Mouse (Mus musculus): Measurements from ENCODE around the gene Jph3. TPM values are rescaled to one million over a fixed set of nuclear protein-coding genes. Genes with fewer than 3 reads are reported as not detected.

Gene Jph3
- polyA plus RNA-seq, 1 experiment = not detected

GRCm38 (mm10) chr8:121697735-121698614, 31.4 kb upstream of the Jph3 start:
- H3K4me1 ChIP-seq (ENCODE audit: control insufficient read depth, insufficient read depth, low read length) = no peaks in the 10 kb centered on the region
- no peak overlapping the region for H3K4me3 ChIP-seq (ENCODE audit: insufficient read depth, low read length)
- H3K27ac ChIP-seq (ENCODE audit: insufficient read depth, low read length) = no peak overlapping the region
- TF ChIP-seq CTCF (IDR thresholded peaks at IDR 0.05; ENCODE audit: borderline replicate concordance, insufficient read depth, low read length) (no peak), POLR2A (IDR thresholded peaks at IDR 0.05; ENCODE audit: low read depth, low read length) (no peak)

GRCm38 (mm10) chr8:121698615-121699101, 30.8 kb upstream of the Jph3 start:
- no peak for TF ChIP-seq POLR2A (IDR thresholded peaks at IDR 0.05; ENCODE audit: low read depth, low read length)
- TF ChIP-seq CTCF (IDR thresholded peaks at IDR 0.05; ENCODE audit: borderline replicate concordance, insufficient read depth, low read length) = no peak
- Histone ChIP-seq H3K4me1 (ENCODE audit: control insufficient read depth, insufficient read depth, low read length) (no peaks in the 10 kb centered on the region), H3K27ac (ENCODE audit: insufficient read depth, low read length) (no peak overlapping the region), H3K4me3 (ENCODE audit: insufficient read depth, low read length) (no peak overlapping the region)

GRCm38 (mm10) chr8:121699936-121700335, 29.5 kb upstream of the Jph3 start:
- TF ChIP-seq CTCF (IDR thresholded peaks at IDR 0.05; ENCODE audit: borderline replicate concordance, insufficient read depth, low read length) (no peak), POLR2A (IDR thresholded peaks at IDR 0.05; ENCODE audit: low read depth, low read length) (no peak)
- Histone ChIP-seq H3K4me1 (ENCODE audit: control insufficient read depth, insufficient read depth, low read length) (no peaks in the 10 kb centered on the region), H3K27ac (ENCODE audit: insufficient read depth, low read length) (no peak overlapping the region), H3K4me3 (ENCODE audit: insufficient read depth, low read length) (no peak overlapping the region)

GRCm38 (mm10) chr8:121705174-121705573, 24.2 kb upstream of the Jph3 start:
- no peak overlapping the region for H3K27ac ChIP-seq (ENCODE audit: insufficient read depth, low read length)
- TF ChIP-seq CTCF (IDR thresholded peaks at IDR 0.05; ENCODE audit: borderline replicate concordance, insufficient read depth, low read length) (no peak), POLR2A (IDR thresholded peaks at IDR 0.05; ENCODE audit: low read depth, low read length) (no peak)
- H3K4me1 ChIP-seq (ENCODE audit: control insufficient read depth, insufficient read depth, low read length) = no peaks in the 10 kb centered on the region
- no peak overlapping the region for H3K4me3 ChIP-seq (ENCODE audit: insufficient read depth, low read length)

- H3K4me1 ChIP-seq (ENCODE audit: control insufficient read depth, insufficient read depth, low read length) = no peaks in the 10 kb centered on the region
- H3K4me3 ChIP-seq (ENCODE audit: insufficient read depth, low read length) = no peak overlapping the region
- no peak overlapping the region for H3K27ac ChIP-seq (ENCODE audit: insufficient read depth, low read length)
- no peak for TF ChIP-seq POLR2A (IDR thresholded peaks at IDR 0.05; ENCODE audit: low read depth, low read length)
- TF ChIP-seq CTCF (IDR thresholded peaks at IDR 0.05; ENCODE audit: borderline replicate concordance, insufficient read depth, low read length) = no peak
Observed at GRCm38 (mm10) chr8:121706956-121707355, 22.5 kb upstream of the Jph3 start.

- H3K4me1 ChIP-seq (ENCODE audit: control insufficient read depth, insufficient read depth, low read length) = no peaks in the 10 kb centered on the region
- TF ChIP-seq POLR2A (IDR thresholded peaks at IDR 0.05; ENCODE audit: low read depth, low read length) = no peak
- no peak for TF ChIP-seq CTCF (IDR thresholded peaks at IDR 0.05; ENCODE audit: borderline replicate concordance, insufficient read depth, low read length)
- H3K4me3 ChIP-seq (ENCODE audit: insufficient read depth, low read length) = no peak overlapping the region
- no peak overlapping the region for H3K27ac ChIP-seq (ENCODE audit: insufficient read depth, low read length)
Observed at GRCm38 (mm10) chr8:121708406-121708805, 21.0 kb upstream of the Jph3 start.

GRCm38 (mm10) chr8:121717502-121717901, 11.9 kb upstream of the Jph3 start:
- Histone ChIP-seq H3K4me3 (ENCODE audit: insufficient read depth, low read length) (no peak overlapping the region), H3K27ac (ENCODE audit: insufficient read depth, low read length) (no peak overlapping the region), H3K4me1 (ENCODE audit: control insufficient read depth, insufficient read depth, low read length) (no peaks in the 10 kb centered on the region)
- TF ChIP-seq CTCF (IDR thresholded peaks at IDR 0.05; ENCODE audit: borderline replicate concordance, insufficient read depth, low read length) = no peak
- no peak for TF ChIP-seq POLR2A (IDR thresholded peaks at IDR 0.05; ENCODE audit: low read depth, low read length)

- no peak overlapping the region for H3K4me3 ChIP-seq (ENCODE audit: insufficient read depth, low read length)
- no peak overlapping the region for H3K27ac ChIP-seq (ENCODE audit: insufficient read depth, low read length)
- TF ChIP-seq CTCF (IDR thresholded peaks at IDR 0.05; ENCODE audit: borderline replicate concordance, insufficient read depth, low read length) (peak; percentile 96), POLR2A (IDR thresholded peaks at IDR 0.05; ENCODE audit: low read depth, low read length) (no peak)
Observed at GRCm38 (mm10) chr8:121717982-121718425, 11.4 kb upstream of the Jph3 start.

GRCm38 (mm10) chr8:121718925-121719324, 10.5 kb upstream of the Jph3 start:
- Histone ChIP-seq H3K27ac (ENCODE audit: insufficient read depth, low read length) (no peak overlapping the region), H3K4me3 (ENCODE audit: insufficient read depth, low read length) (no peak overlapping the region), H3K4me1 (ENCODE audit: control insufficient read depth, insufficient read depth, low read length) (no peaks in the 10 kb centered on the region)
- TF ChIP-seq POLR2A (IDR thresholded peaks at IDR 0.05; ENCODE audit: low read depth, low read length) (no peak), CTCF (IDR thresholded peaks at IDR 0.05; ENCODE audit: borderline replicate concordance, insufficient read depth, low read length) (no peak)

More at GRCm38 (mm10) chr8:121717982-121718425, 11.4 kb upstream of the Jph3 start:
- H3K4me1 ChIP-seq (ENCODE audit: control insufficient read depth, insufficient read depth, low read length) = no peaks in the 10 kb centered on the region

GRCm38 (mm10) chr8:121721072-121721471, 8.4 kb upstream of the Jph3 start:
- TF ChIP-seq CTCF (IDR thresholded peaks at IDR 0.05; ENCODE audit: borderline replicate concordance, insufficient read depth, low read length) = no peak
- no peak for TF ChIP-seq POLR2A (IDR thresholded peaks at IDR 0.05; ENCODE audit: low read depth, low read length)
- no peaks in the 10 kb centered on the region for H3K4me1 ChIP-seq (ENCODE audit: control insufficient read depth, insufficient read depth, low read length)
- no peak overlapping the region for H3K4me3 ChIP-seq (ENCODE audit: insufficient read depth, low read length)
- H3K27ac ChIP-seq (ENCODE audit: insufficient read depth, low read length) = no peak overlapping the region
